Mouse (Mus musculus) urinary bladder, adult 2 months (tissue): ENCODE results near the gene Wfdc18. TPM values are rescaled to one million over a fixed set of nuclear protein-coding genes. Genes with fewer than 3 reads are reported as not detected.

Experiments used
- DNase-seq: peaks from one replicate; pipeline ENCODE4 v3.0.0; 2022; ENCODE audit warnings: low spot score
- polyA plus RNA-seq: library from polyadenylated mRNA; depleted of rRNA; stranded (reverse); fragments of >200 nt; gene quantifications from 2 replicates; pipeline ENCODE4 v1.2.3, GENCODE M21; 2012; rRNA removed

Gene Wfdc18
- 0.15 TPM in 1 of 2 replicates, not detected in the other for polyA plus RNA-seq

GRCm38 (mm10) chr11:83708715-83709114 lies at the start of gene Wfdc18:
Wfdc18 (plus strand) TSS chr11:83709015.
- DNase-seq, result no peak

GRCm38 (mm10) chr11:83662204-83662603 lies 46.6 kb upstream of the Wfdc18 start, which contains the start of gene Ccl4:
Ccl4 (plus strand) TSS chr11:83662584.
- no peak for DNase-seq

GRCm38 (mm10) chr11:83663532-83663931 lies 45.3 kb upstream of the Wfdc18 start:
- no peak for DNase-seq

GRCm38 (mm10) chr11:83671743-83672142 lies 37.1 kb upstream of the Wfdc18 start:
- DNase-seq, result no peak

- DNase-seq, result no peak
These were observed 33.1 kb upstream of the Wfdc18 start for GRCm38 (mm10) chr11:83675665-83676064.

GRCm38 (mm10) chr11:83689918-83690317 lies 18.9 kb upstream of the Wfdc18 start:
- DNase-seq, result no peak

- no peak for DNase-seq
These were observed 16.8 kb upstream of the Wfdc18 start for GRCm38 (mm10) chr11:83692008-83692407.

- DNase-seq, result no peak
These were observed 5.1 kb upstream of the Wfdc18 start, which contains the start of gene Wfdc17 for GRCm38 (mm10) chr11:83703705-83704104. Wfdc17 (plus strand) TSS chr11:83703991.

- no peak for DNase-seq
These were observed 868 bp downstream of the Wfdc18 start for GRCm38 (mm10) chr11:83709683-83710082.

- DNase-seq, result no peak
These were observed 3.9 kb downstream of the Wfdc18 start for GRCm38 (mm10) chr11:83712671-83713070.

GRCm38 (mm10) chr11:83713925-83714324 lies 5.1 kb downstream of the Wfdc18 start:
- no peak for DNase-seq

- DNase-seq, result no peak
These were observed 8.3 kb downstream of the Wfdc18 start for GRCm38 (mm10) chr11:83717042-83717665.

- DNase-seq, result no peak
These were observed 12.0 kb downstream of the Wfdc18 start for GRCm38 (mm10) chr11:83720766-83721165.

- no peak for DNase-seq
These were observed 20.1 kb downstream of the Wfdc18 start for GRCm38 (mm10) chr11:83728757-83729432.

- DNase-seq, result no peak
These were observed 22.3 kb downstream of the Wfdc18 start for GRCm38 (mm10) chr11:83731116-83731515.

GRCm38 (mm10) chr11:83733071-83733640 lies 24.3 kb downstream of the Wfdc18 start:
- no peak for DNase-seq

- no peak for DNase-seq
These were observed 25.4 kb downstream of the Wfdc18 start for GRCm38 (mm10) chr11:83734215-83734614.

- no peak for DNase-seq
These were observed 27.1 kb downstream of the Wfdc18 start for GRCm38 (mm10) chr11:83735881-83736280.

GRCm38 (mm10) chr11:83737109-83737558 lies 28.3 kb downstream of the Wfdc18 start:
- DNase-seq, result no peak

- peak; percentile 35 for DNase-seq
These were observed 30.4 kb downstream of the Wfdc18 start for GRCm38 (mm10) chr11:83739241-83739640.

GRCm38 (mm10) chr11:83740443-83740991 lies 31.7 kb downstream of the Wfdc18 start:
- DNase-seq, result no peak

GRCm38 (mm10) chr11:83741841-83742240 lies 33.0 kb downstream of the Wfdc18 start:
- no peak for DNase-seq
